Mouse (Mus musculus) kidney, embryonic 14.5 days (tissue): ENCODE data around the gene Luc7l3. TPM values are rescaled to one million over a fixed set of nuclear protein-coding genes. Genes with fewer than 3 reads are reported as not detected.

Experiments used
- ATAC-seq: fragments of 200-750 bp; cut with Nextera tagmentation; 2 replicates; pipeline ENCODE4 v1.8.0; 2017; ENCODE audit warnings: moderate number of reproducible peaks, mild to moderate bottlenecking, moderate TSS enrichment, moderate library complexity; ENCODE audit not compliant: low FRiP score, low TSS enrichment
- H3K27ac ChIP-seq: fragments of 300-500 bp; sonication (generic); 2 replicates; pipeline ENCODE4 v1.5.1; 2014; ENCODE audit warnings: low read depth, mild to moderate bottlenecking, low read length, moderate library complexity, mixed read lengths
- H3K27me3 ChIP-seq: fragments of 300-500 bp; sonication (generic); 2 replicates; pipeline ENCODE4 v1.6.1; 2014; ENCODE audit warnings: mild to moderate bottlenecking, low read length; ENCODE audit not compliant: control insufficient read depth, insufficient read depth
- H3K36me3 ChIP-seq: fragments of 300-500 bp; sonication (generic); 2 replicates; pipeline ENCODE4 v1.6.1; 2014; ENCODE audit warnings: low read length, mixed read lengths; ENCODE audit not compliant: control insufficient read depth, insufficient read depth
- H3K4me1 ChIP-seq: fragments of 300-500 bp; sonication (generic); 2 replicates; pipeline ENCODE4 v1.6.1; 2014; ENCODE audit warnings: low read length, mixed read lengths; ENCODE audit not compliant: control insufficient read depth, insufficient read depth
- H3K4me2 ChIP-seq: fragments of 300-500 bp; sonication (generic); replicated peaks from 2 replicates; pipeline ENCODE4 v1.6.1; 2014; ENCODE audit warnings: low read depth, mild to moderate bottlenecking, low read length
- H3K4me3 ChIP-seq: fragments of 300-500 bp; sonication (generic); 2 replicates; pipeline ENCODE4 v1.5.1; 2014; ENCODE audit warnings: mild to moderate bottlenecking, low read length
- H3K9ac ChIP-seq: fragments of 300-500 bp; sonication (generic); 2 replicates; pipeline ENCODE4 v1.6.1; 2014; ENCODE audit warnings: low read depth, mild to moderate bottlenecking, low read length, moderate library complexity
- H3K9me3 ChIP-seq: fragments of 300-500 bp; sonication (generic); 2 replicates; pipeline ENCODE4 v1.6.1; 2016; ENCODE audit warnings: low read length; ENCODE audit not compliant: control insufficient read depth
- WGBS: fragments of 180-500 bp; shearing (Covaris S2); extraction: QIAGEN DNeasy Blood & Tissue Kit; methylation state at CpG from one replicate; pipeline ENCODE4 v1.1.7; 2014; 5-methylcytosine and 5-hydroxymethylcytosine counted together
- polyA plus RNA-seq: library from polyadenylated mRNA; unstranded; fragments of >200 nt; fragmentation: Nextera tagmentation; extraction: Ambion mirVana; gene quantifications from 2 replicates; pipeline ENCODE4 v1.2.1, GENCODE M21; 2014

Gene Luc7l3
- polyA plus RNA-seq, 1 experiment from 2014 or later = 106 TPM

DNA sequence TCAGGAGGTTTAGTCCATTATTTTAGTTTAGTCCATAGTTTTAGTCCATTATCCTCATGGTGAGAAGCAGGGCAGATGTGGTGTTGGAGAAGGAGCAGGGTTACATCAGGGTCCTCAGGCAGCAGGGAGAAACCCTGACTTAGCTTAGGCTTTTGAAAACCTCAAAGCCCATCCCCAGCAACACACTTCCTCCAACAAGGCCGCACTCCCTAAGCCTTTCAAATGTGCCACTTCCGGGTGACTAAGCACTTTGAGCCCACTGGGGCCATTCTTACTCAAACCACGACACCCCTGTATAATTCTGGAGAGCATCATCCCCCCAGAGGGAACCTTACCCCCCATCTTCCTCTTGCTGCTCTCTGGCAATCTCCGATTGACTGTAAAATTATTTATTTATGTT, 62.0 kb downstream of the Luc7l3 start:
- Histone ChIP-seq H3K4me3 (no peak overlapping the region), H3K36me3 (no peaks in the 10 kb centered on the region), H3K9ac (no peak overlapping the region), H3K4me1 (no peaks in the 10 kb centered on the region), H3K9me3 (no peaks in the 10 kb centered on the region), H3K27me3 (no peaks in the 10 kb centered on the region; the same call in 1 of the 2 replicates), H3K27ac (no peak overlapping the region), H3K4me2 (no peak overlapping the region)
- ATAC-seq = no peak
- 84% methylated on average over 4 of the region's 4 CpGs for WGBS

DNA sequence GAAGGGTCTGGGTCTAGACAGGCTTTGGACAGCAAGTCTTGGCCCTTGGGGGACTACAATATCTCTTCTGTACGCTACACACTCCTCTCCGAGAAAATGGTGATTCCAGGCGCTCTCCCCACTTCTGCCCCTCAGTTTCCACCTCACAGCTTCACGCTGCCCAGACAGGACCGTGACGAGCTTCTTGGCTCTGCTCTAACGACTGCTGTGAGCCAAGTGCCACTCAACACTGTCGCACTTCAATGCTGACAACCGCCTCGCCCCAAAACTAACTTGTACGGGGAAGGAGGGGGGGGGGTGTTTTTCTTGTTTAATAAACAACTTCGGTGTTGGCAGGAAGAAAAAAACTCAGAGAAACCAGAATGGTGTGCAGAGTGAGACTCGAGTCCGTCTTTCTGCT, 63.8 kb downstream of the Luc7l3 start:
- no peak overlapping the region for H3K4me2 ChIP-seq
- no peak overlapping the region for H3K9ac ChIP-seq
- WGBS = 61% methylated on average over 14 of the region's 14 CpGs
- H3K36me3 ChIP-seq = no peaks in the 10 kb centered on the region
- H3K4me1 ChIP-seq = no peaks in the 10 kb centered on the region
- no peaks in the 10 kb centered on the region for H3K9me3 ChIP-seq
- H3K27ac ChIP-seq = no peak overlapping the region
- no peak for ATAC-seq
- no peak overlapping the region for H3K4me3 ChIP-seq
- no peaks in the 10 kb centered on the region; the same call in 1 of the 2 replicates for H3K27me3 ChIP-seq

- Histone ChIP-seq H3K4me3 (no peak overlapping the region), H3K27ac (no peak overlapping the region), H3K27me3 (no peaks in the 10 kb centered on the region; the same call in 1 of the 2 replicates), H3K9ac (no peak overlapping the region), H3K4me1 (no peaks in the 10 kb centered on the region), H3K9me3 (no peaks in the 10 kb centered on the region), H3K36me3 (no peaks in the 10 kb centered on the region), H3K4me2 (no peak overlapping the region)
- no peak for ATAC-seq
- WGBS = 72% methylated on average over 5 of the region's 5 CpGs
Observed at GRCm38 (mm10) chr11:94255733-94256132, 66.1 kb downstream of the Luc7l3 start.

GRCm38 (mm10) chr11:94253691-94254090, 68.1 kb downstream of the Luc7l3 start:
- 87% methylated on average over 10 of the region's 10 CpGs for WGBS
- H3K36me3 ChIP-seq = no peaks in the 10 kb centered on the region

DNA sequence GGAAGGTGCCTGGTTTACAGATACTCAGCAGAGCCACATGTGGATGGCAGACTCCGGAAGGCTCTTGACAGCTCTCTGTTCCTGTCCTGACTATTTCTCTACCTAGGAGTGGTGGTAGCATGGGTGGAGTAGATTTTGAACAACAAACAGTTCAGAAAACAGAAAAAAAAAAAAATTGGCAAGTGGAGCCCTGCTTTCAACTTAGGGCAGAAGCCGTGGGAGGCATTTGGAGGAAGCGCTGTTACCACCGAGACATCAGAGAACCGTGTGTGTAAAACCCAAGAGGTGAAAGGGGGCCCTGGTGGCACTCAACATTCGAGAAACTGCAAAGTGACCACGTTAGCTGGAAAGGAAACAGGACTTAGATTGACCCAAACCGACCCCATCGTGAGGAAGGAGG, 68.6 kb downstream of the Luc7l3 start:
- Histone ChIP-seq H3K4me2 (no peak overlapping the region), H3K27ac (no peak overlapping the region), H3K4me3 (no peak overlapping the region), H3K4me1 (no peaks in the 10 kb centered on the region), H3K27me3 (no peaks in the 10 kb centered on the region; the same call in 1 of the 2 replicates), H3K9me3 (no peaks in the 10 kb centered on the region), H3K9ac (no peak overlapping the region), H3K36me3 (no peaks in the 10 kb centered on the region)
- WGBS = 63% methylated on average over 9 of the region's 9 CpGs
- no peak for ATAC-seq

More at GRCm38 (mm10) chr11:94253691-94254090, 68.1 kb downstream of the Luc7l3 start:
- Histone ChIP-seq H3K4me1 (no peaks in the 10 kb centered on the region), H3K27ac (no peak overlapping the region), H3K27me3 (no peaks in the 10 kb centered on the region; the same call in 1 of the 2 replicates), H3K4me3 (no peak overlapping the region), H3K9me3 (no peaks in the 10 kb centered on the region), H3K9ac (no peak overlapping the region), H3K4me2 (no peak overlapping the region)
- no peak for ATAC-seq

DNA sequence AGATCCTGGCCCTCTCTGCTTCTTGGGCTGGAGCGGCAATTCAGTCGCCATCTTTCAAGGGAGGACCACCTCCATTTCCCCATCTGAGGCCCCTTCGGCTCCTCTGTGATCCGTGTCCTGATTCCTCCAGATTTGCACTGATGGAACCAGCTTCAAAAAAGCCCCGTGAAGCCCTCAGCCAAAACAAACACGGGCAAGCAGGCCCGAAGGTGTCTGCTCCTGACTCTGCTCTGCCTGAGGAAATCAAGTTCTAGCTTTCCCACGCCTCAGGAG, 75.1 kb downstream of the Luc7l3 start:
- Histone ChIP-seq H3K4me1 (peaks cover 39% of the 10 kb centered on the region), H3K9ac (0 out of 2 replicates have a peak overlapping the region, but pooled peaks have one; percentile 4), H3K9me3 (no peaks in the 10 kb centered on the region), H3K36me3 (no peaks in the 10 kb centered on the region), H3K27me3 (no peaks in the 10 kb centered on the region), H3K27ac (peak overlapping the region; percentile 69; the same call in 1 of the 2 replicates), H3K4me2 (no peak overlapping the region), H3K4me3 (no peak overlapping the region)
- ATAC-seq = no peak
- 35% methylated on average over 8 of the region's 8 CpGs for WGBS

DNA sequence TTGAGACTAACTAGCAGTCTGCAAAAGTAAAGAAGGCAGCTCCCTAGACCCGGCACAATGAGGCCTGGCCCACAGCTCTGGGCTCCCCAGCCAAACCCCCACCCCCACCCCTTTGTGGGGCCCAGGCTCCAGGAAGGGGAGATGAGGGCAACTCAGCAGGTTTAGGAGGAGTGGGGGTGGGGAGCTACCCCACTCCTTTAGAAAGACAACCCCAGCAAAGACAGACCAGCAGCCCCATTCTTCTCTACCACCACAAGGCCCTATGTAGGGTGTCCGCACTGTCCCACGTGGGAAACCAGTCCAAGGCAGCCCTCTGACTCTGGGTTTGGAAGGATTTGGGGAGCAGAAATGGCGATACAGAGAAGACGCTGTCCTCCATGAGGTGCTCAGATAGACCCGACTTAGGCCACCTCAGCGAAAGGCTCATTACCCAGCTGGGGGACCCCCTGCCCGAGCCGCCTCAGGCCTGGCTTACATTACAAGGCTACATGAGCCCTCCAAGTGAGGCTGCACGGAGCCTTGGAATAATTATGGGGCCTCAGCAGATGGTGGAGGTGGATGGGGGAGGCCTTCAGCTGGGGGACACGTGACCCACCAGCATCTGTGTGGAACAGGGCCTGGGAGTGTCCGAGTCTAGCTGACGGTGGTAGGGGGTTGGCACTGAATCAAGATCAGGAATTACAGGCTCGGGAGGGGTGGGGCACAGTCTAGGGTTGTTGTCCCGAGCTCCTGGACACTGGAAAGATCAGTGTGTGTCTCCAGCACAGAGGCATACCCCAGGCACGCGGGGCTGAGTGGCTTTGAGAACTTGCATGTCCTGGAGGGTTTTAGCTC, 75.6 kb downstream of the Luc7l3 start, which contains the start of gene Wfikkn2:
TSS of gene Wfikkn2 (minus strand) at position 51 of the 834 bp plus-strand sequence.
- H3K4me3 ChIP-seq = no peak within 1 kb of the TSS
- H3K9ac ChIP-seq = 0 out of 2 replicates have a peak within 1 kb of the TSS, but pooled peaks have one; percentile 7
- no peaks in the 10 kb centered on the region for H3K9me3 ChIP-seq
- no peaks in the 10 kb centered on the region for H3K36me3 ChIP-seq
- ATAC-seq = peak; percentile 84
- H3K4me1 ChIP-seq = peaks cover 39% of the 10 kb centered on the region
- no peak within 1 kb of the TSS for H3K4me2 ChIP-seq
- peak within 1 kb of the TSS; percentile 69; the same call in 1 of the 2 replicates for H3K27ac ChIP-seq
- WGBS = 32% methylated on average over 17 of the region's 17 CpGs
- no peaks in the 10 kb centered on the region for H3K27me3 ChIP-seq

- H3K9ac ChIP-seq = no peak overlapping the region
- no peak overlapping the region for H3K27ac ChIP-seq
- H3K4me3 ChIP-seq = no peak overlapping the region
- H3K36me3 ChIP-seq = no peaks in the 10 kb centered on the region
- WGBS = 68% methylated on average over 9 of the region's 9 CpGs
- H3K9me3 ChIP-seq = no peaks in the 10 kb centered on the region
- peaks cover 39% of the 10 kb centered on the region for H3K4me1 ChIP-seq
- no peak for ATAC-seq
- H3K4me2 ChIP-seq = no peak overlapping the region
- no peaks in the 10 kb centered on the region for H3K27me3 ChIP-seq
Observed at GRCm38 (mm10) chr11:94244385-94244784, 77.4 kb downstream of the Luc7l3 start.

DNA sequence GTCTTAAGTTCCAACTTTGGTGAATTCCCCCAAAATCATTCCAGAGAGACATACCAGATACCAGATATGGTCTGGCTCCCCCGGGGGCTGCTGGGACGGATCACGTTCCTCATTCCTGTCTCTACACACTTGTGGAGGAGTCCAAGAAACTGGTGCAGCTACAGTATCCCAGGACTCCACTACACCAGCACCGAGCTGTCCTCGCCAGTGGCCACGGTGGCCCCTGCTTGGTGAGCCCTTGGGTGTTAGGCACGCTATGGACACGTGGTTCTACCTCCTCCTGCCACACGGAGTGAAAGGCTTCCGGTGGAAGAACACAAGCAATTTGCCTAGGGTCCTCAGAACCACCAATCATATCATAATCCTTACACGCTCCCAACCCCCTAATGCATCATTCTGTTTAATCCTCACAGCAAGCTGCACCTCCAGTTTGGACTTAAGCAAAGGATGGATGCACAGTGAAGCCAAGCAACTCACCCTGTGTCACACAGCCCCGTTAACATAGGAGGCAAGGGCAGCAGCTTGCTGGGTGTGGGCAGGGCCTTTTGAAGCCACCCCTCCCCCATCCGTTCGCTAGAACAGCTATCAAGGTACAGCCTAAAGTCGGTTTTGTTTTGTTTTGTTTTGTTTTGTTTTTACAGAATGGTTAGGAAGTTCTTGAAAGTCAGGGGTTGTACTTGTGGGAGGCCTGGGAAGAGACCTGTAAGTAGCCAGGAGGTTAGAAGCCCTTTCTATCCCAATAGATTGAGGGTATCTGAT, 78.2 kb downstream of the Luc7l3 start:
- Histone ChIP-seq H3K36me3 (no peaks in the 10 kb centered on the region), H3K27ac (peak overlapping the region; percentile 39; the same call in 1 of the 2 replicates), H3K4me3 (peak overlapping the region; percentile 28), H3K4me1 (peaks cover 39% of the 10 kb centered on the region), H3K9me3 (no peaks in the 10 kb centered on the region), H3K4me2 (peak overlapping the region; percentile 68), H3K9ac (peak overlapping the region; percentile 51; the same call in 1 of the 2 replicates), H3K27me3 (no peaks in the 10 kb centered on the region)
- 19% methylated on average over 15 of the region's 15 CpGs for WGBS
- peak; percentile 13; the same call in 1 of the 2 replicates for ATAC-seq
